Mouse (Mus musculus) liver, embryonic 14.5 days (tissue): Measurements from ENCODE around the gene Pik3r4.

Experiments
- CTCF ChIP-seq: IDR thresholded peaks from 2 replicates; pipeline ENCODE4 v1.5.1; 2016; ENCODE audit warnings: antibody characterized with exemption, low read depth, control low read depth
- EP300 ChIP-seq: IDR thresholded peaks from 2 replicates; pipeline ENCODE4 v1.6.1; 2016; ENCODE audit warnings: antibody characterized with exemption, low read depth

- no peak for TF ChIP-seq EP300
- TF ChIP-seq CTCF = no peak
Measured at GRCm38 (mm10) chr9:105670916-105671315, 28.1 kb downstream of the Pik3r4 start.
